Mouse (Mus musculus) right cerebral cortex, adult 2 months (tissue): ENCODE measurements around the gene Tuba1a.
"Not testable (repeated sequence)": the region's sequence is repeated elsewhere in the genome, so short reads cannot be mapped to it uniquely, and the experiment has no call there.

Experiments used
- DNase-seq, 2 experiments: peaks; one replicate each; pipeline ENCODE4 v3.0.0; 2021 to 2022; ENCODE audit warnings: low spot score in 2 of 2

The Tuba1a gene

GRCm38 (mm10) chr15:98928598-98929240, 24.8 kb downstream of the Tuba1a start:
- DNase-seq: peak; percentile 77 to 79

DNA sequence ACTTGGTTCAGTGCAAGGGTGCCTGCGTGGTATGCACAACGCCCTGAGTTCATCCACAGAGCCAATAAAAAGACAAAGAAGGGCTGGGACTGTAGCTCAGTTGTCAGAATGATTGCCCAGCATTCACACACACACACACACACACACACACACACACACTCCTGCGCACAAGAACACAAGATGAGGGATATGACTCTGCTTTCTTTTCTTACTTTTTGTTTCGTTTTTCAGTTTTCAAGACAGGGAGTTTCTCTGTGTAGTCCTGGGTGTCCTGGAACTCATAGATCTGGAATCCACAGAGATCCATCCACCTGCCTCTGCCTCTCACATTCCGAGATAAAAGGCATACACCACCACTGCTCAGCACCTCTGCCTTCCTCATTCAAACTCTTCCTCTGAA, 25.9 kb downstream of the Tuba1a start:
- no peak for DNase-seq

DNA sequence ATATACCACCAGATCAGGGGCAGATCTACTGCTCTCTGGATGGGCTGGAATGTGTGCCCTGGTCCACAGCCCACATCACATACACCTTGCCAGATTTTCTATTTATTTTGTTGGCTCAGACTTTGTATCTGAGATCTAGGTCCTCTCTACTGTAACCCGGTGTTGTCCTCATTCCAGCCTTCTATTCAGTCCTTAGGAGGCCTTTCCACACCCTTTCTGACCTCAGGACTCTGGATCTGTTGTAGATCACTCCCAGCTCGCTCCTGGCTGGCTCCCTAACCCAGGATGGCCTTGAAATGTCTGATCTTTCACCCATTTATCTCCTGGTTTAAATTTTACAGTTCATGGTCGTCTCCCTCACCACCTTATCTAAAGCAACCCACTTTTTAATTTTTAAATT, 28.8 kb downstream of the Tuba1a start:
- DNase-seq: no peak

DNA sequence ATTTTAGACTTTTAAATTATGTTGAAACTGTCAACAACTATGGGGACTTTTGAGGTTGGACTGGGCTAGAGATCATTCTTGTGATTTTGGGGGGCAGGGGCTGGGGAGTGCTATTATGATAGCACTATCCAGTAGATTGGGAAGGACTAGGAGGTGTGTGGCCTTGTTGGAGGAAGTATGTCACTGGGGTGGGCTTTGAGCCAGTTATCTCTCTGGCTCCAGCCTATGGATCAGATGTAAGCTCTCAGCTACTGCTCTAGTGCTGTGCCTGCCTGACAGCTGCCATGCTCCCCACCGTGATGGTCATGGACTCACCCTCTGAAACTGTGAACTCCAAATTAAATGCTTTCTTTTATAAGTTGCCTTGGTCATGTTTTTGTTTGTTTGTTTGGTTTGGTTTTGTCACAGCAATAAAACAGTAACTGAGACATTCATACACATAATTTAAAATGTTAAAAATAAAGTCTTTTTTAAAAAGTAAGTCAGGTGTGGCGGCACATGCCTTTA, 30.4 kb downstream of the Tuba1a start:
- DNase-seq: no peak

- DNase-seq: no peak
Measured at GRCm38 (mm10) chr15:98922581-98922980, 30.9 kb downstream of the Tuba1a start.

DNA sequence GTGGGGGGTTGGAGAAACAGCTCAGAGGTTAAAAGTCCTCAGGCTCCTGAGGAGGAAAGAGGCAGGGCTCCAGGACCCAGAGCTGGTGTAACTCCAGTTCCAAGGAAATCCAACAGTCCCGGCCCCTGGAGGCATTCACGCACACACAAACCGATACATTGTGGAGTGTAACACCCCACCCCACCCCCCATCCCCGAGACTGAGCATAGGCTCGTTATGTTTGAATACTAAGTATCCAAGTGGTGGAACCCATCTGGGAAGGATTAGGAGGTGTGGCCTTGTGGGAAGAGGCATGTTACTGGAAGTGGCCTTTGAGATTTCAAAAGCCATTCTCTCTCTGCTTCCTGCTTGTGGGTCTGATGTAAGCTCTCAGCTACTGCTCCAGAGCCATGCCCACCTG, 32.0 kb downstream of the Tuba1a start:
- DNase-seq: no peak

DNA sequence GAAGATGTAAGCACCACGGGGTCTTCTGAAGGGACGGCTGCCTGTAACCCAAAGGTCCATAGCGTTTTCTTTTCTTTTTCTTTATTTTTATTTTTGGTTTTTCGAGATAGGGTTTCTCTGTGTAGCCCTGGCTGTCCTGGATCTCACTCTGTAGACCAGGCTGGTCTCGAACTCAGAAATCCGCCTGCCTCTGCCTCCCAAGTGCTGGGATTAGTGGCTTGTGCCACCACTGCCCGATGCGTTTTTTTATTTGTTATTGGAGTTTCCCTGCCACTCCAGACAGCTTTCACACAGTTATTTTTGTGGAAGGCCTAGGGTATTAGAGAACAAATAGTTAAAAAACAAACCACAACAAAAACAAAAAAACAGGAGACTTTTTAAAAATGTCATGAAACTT, 35.0 kb downstream of the Tuba1a start:
- not testable (repeated sequence) for DNase-seq

- peak; percentile 99 for DNase-seq
Measured at GRCm38 (mm10) chr15:98917538-98918498, 35.7 kb downstream of the Tuba1a start, which contains the start of gene Lmbr1l. Gene Lmbr1l, minus strand, starts transcription at chr15:98918231.

GRCm38 (mm10) chr15:98917091-98917490, 36.4 kb downstream of the Tuba1a start:
- no peak for DNase-seq

GRCm38 (mm10) chr15:98916016-98916415, 37.5 kb downstream of the Tuba1a start:
- DNase-seq: no peak

- no peak for DNase-seq
Measured at GRCm38 (mm10) chr15:98914903-98915302, 38.6 kb downstream of the Tuba1a start.

GRCm38 (mm10) chr15:98904692-98905091, 48.8 kb downstream of the Tuba1a start:
- peak; percentile 17 to 18 for DNase-seq

DNA sequence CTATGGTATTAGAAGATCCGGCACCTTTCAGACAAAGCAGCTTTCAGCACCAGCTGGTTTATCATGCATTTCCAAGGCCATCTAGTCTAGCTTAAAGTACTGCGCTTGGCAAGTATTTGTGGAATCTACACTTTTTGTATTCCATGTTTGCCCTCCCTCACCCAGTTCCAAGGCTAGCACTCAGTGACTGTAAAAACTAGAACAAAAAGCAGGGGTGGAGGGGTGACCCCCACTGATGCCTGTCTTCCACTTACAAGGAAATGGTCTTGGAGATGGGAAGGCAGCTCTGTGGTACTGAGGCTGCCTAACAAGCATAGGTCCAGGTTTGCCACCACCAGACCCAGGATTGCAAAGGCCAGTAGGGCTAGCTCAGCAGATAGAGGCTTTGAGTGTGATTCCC, 50.9 kb downstream of the Tuba1a start:
- DNase-seq: no peak

DNA sequence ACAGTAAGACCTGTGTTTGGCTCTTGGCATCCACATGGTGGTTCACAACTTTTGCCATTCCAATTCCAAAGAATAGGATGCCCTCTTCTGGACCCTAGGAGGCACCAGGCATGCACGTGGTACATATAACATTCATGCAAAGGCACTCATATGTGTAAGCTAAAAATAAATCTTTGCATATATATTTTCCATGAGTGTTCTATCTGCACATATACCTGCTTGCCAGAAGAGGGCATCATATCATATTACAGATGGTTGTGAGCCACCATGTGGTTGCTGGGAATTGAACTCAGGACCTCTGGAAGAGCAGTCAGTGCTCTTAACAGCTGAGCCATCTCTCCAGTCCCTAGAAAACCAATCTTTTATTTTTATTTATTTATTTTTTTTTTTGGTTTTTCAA, 52.0 kb downstream of the Tuba1a start:
- no peak for DNase-seq
